Mouse (Mus musculus) small intestine, adult 2 months (tissue): ENCODE results near the gene Znrd1as.

Source experiments
- CTCF ChIP-seq: fragments of 200-500 bp; IDR thresholded peaks from 2 replicates; pipeline ENCODE4 v1.5.1; 2012; ENCODE audit warnings: low read depth, mild to moderate bottlenecking, control low read depth, inconsistent platforms, low read length, moderate library complexity, mixed read lengths; ENCODE audit not compliant: insufficient replicate concordance, insufficient read length; ENCODE audit errors: extremely low read depth
- POLR2A ChIP-seq: fragments of 200-500 bp; IDR thresholded peaks from 2 replicates; pipeline ENCODE4 v1.6.1; 2012; ENCODE audit warnings: low read depth, mild to moderate bottlenecking, control low read depth, inconsistent platforms, low read length, moderate library complexity

- TF ChIP-seq CTCF (no peak), POLR2A (no peak)
These were observed 26.6 kb upstream of the Znrd1as start for GRCm38 (mm10) chr17:36931806-36932205.
